8 mouse cellular contexts compared by ENCODE assay signal in the genomic region with DNA sequence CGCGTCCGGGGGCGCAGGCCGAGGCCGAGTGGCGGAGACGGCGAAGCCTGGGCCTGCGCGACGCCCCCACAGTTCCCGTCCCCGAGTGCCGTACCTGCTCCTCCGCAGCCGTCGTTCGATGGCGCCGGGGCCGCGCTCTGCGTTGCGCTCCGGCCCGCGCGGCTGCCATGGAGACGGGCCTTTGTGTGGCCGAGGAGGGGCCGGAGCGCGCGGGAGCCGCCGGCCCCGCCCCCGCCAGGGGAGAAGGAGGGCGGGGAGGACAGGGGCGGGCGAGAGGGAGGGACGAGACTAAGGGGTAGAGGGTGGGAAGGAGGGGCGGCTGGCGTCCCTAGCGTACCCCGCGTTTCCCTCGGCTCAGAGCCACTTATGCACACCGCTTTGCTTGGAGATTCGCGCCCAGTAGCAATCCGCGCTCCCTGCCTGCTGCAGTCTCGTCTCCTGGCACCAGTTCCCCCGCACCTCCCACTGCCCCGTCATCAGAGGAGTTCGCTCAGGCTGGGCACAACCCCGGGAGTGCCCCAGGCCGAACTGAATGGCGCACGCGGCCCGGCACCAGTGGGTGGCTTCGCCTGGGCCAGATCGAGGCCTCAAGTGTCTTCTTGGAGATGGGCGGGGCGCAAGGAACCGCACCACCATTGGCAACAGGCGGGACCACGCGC. TPM values are rescaled to one million over a fixed set of nuclear protein-coding genes. Genes with fewer than 3 reads are reported as not detected.
DNase-seq lines count a peak whose midpoint lies in the region; ATAC-seq and TF ChIP-seq lines count a peak whose summit lies in the region.

A gene (minus strand): TSS at position 218 of the 659 bp plus-strand sequence.

- peak within 1 kb of the TSS; percentile 97 for H3K9ac ChIP-seq in forebrain, embryonic 12.5 days
- peak within 1 kb of the TSS; percentile 80 for H3K9ac ChIP-seq in heart, embryonic 15.5 days
- H3K9ac ChIP-seq in liver, embryonic 14.5 days (replicated peaks): no peak within 1 kb of the TSS; the same call in 1 of the 2 replicates
- H3K9ac ChIP-seq in neural tube, embryonic 12.5 days: peak within 1 kb of the TSS; percentile 96

- peak within 1 kb of the TSS; percentile 89 for H3K4me3 ChIP-seq in E14TG2a.4 (replicated peaks; ENCODE audit: low read length)
- H3K4me3 ChIP-seq in forebrain, embryonic 12.5 days (replicated peaks): peak within 1 kb of the TSS; percentile 85
- H3K4me3 ChIP-seq in heart, embryonic 15.5 days: peak within 1 kb of the TSS; percentile 79
- H3K4me3 ChIP-seq in liver, embryonic 14.5 days (ENCODE audit: insufficient read depth in 1 of 2, low read depth in 2 of 2, low read length in 2 of 2): peak within 1 kb of the TSS; percentile 51 to 55
- peak within 1 kb of the TSS; percentile 83 for H3K4me3 ChIP-seq in neural tube, embryonic 12.5 days

- peak; percentile 97 for DNase-seq in brain, embryonic 14.5 days (ENCODE audit: low read depth)
- peak; percentile 91 for DNase-seq in kidney, postnatal 14 days
- DNase-seq in liver, embryonic 14.5 days (ENCODE audit: low read depth in 3 of 3, low spot score in 3 of 3): no peak
- peak; percentile 43 for DNase-seq in urinary bladder, postnatal 10 days (ENCODE audit: low spot score)

- H3K4me1 ChIP-seq in E14TG2a.4 (replicated peaks; ENCODE audit: low read depth, low read length): peaks cover 93% of the 10 kb centered on the region
- H3K4me1 ChIP-seq in forebrain, embryonic 12.5 days: peaks cover 81% of the 10 kb centered on the region
- H3K4me1 ChIP-seq in heart, embryonic 15.5 days (replicated peaks): peaks cover 60% of the 10 kb centered on the region
- H3K4me1 ChIP-seq in liver, embryonic 14.5 days (replicated peaks; ENCODE audit: control insufficient read depth in 2 of 2, insufficient read depth in 2 of 2, low read length in 1 of 2): peaks cover 7 to 32% of the 10 kb centered on the region in 2 experiments
- peaks cover 46% of the 10 kb centered on the region for H3K4me1 ChIP-seq in neural tube, embryonic 12.5 days

- under 1% methylated on average over 63 of the region's 72 CpGs for WGBS in forebrain, embryonic 12.5 days
- under 1% methylated on average over 59 of the region's 72 CpGs for whole genome bisulfite sequencing in heart, embryonic 15.5 days
- WGBS in liver, embryonic 14.5 days (ENCODE audit: insufficient replicate concordance): under 1% methylated on average over 68 of the region's 72 CpGs
- WGBS in neural tube, embryonic 12.5 days: under 1% methylated on average over 71 of the region's 72 CpGs

- no peaks in the 10 kb centered on the region for H3K9me3 ChIP-seq in E14TG2a.4 (ENCODE audit: low read length)
- no peaks in the 10 kb centered on the region for H3K9me3 ChIP-seq in forebrain, embryonic 12.5 days
- no peaks in the 10 kb centered on the region for H3K9me3 ChIP-seq in heart, embryonic 15.5 days (replicated peaks)
- no peaks in the 10 kb centered on the region for H3K9me3 ChIP-seq in liver, embryonic 14.5 days (ENCODE audit: control insufficient read depth, low read length)
- no peaks in the 10 kb centered on the region for H3K9me3 ChIP-seq in neural tube, embryonic 12.5 days

- H3K27me3 ChIP-seq in E14TG2a.4 (ENCODE audit: insufficient read depth, low read length): no peaks in the 10 kb centered on the region
- H3K27me3 ChIP-seq in forebrain, embryonic 12.5 days: no peaks in the 10 kb centered on the region
- no peaks in the 10 kb centered on the region for H3K27me3 ChIP-seq in heart, embryonic 15.5 days
- peaks cover 21% of the 10 kb centered on the region for H3K27me3 ChIP-seq in liver, embryonic 14.5 days (ENCODE audit: control insufficient read depth, insufficient read depth, low read length)
- no peaks in the 10 kb centered on the region for H3K27me3 ChIP-seq in neural tube, embryonic 12.5 days (replicated peaks)

- peak within 1 kb of the TSS; percentile 92 for H3K4me2 ChIP-seq in forebrain, embryonic 12.5 days
- H3K4me2 ChIP-seq in heart, embryonic 15.5 days: peak within 1 kb of the TSS; percentile 94
- H3K4me2 ChIP-seq in liver, embryonic 14.5 days (ENCODE audit: low read depth): peak within 1 kb of the TSS; percentile 44
- H3K4me2 ChIP-seq in neural tube, embryonic 12.5 days (replicated peaks): peak within 1 kb of the TSS; percentile 89

- peak; percentile 87 for ATAC-seq in forebrain, embryonic 12.5 days (ENCODE audit: low FRiP score)
- peak; percentile 81 for ATAC-seq in heart, embryonic 15.5 days (replicated peaks; ENCODE audit: insufficient number of reproducible peaks, insufficient read depth, low FRiP score, low read depth)
- ATAC-seq in liver, embryonic 14.5 days (ENCODE audit: insufficient read depth): peak; percentile 59; the same call in 1 of the 2 replicates
- peak; percentile 85 for ATAC-seq in neural tube, embryonic 12.5 days (ENCODE audit: low FRiP score, low read depth)

- no peak for TF ChIP-seq EP300 in liver, embryonic 14.5 days (IDR thresholded peaks at IDR 0.05; ENCODE audit: low read depth)

- peak within 1 kb of the TSS; percentile 97 for H3K27ac ChIP-seq in forebrain, embryonic 12.5 days
- peak within 1 kb of the TSS; percentile 92 for H3K27ac ChIP-seq in heart, embryonic 15.5 days
- no peak within 1 kb of the TSS for H3K27ac ChIP-seq in liver, embryonic 14.5 days
- H3K27ac ChIP-seq in neural tube, embryonic 12.5 days: peak within 1 kb of the TSS; percentile 84

- no peak for TF ChIP-seq CTCF in E14TG2a.4 (conservative IDR thresholded peaks at IDR 0.05; ENCODE audit: low read length)
- no peak for TF ChIP-seq CTCF in brain, embryonic 14.5 days (IDR thresholded peaks at IDR 0.05; ENCODE audit: borderline replicate concordance, extremely low read depth, insufficient read depth, insufficient read length)
- no peak for TF ChIP-seq CTCF in liver, embryonic 14.5 days (IDR thresholded peaks at IDR 0.05; ENCODE audit: low read depth)

- peaks cover 17% of the 10 kb centered on the region for H3K36me3 ChIP-seq in E14TG2a.4 (ENCODE audit: insufficient read depth, low read length)
- peaks cover 13% of the 10 kb centered on the region for H3K36me3 ChIP-seq in forebrain, embryonic 12.5 days (replicated peaks)
- H3K36me3 ChIP-seq in heart, embryonic 15.5 days: no peaks in the 10 kb centered on the region; the same call in 1 of the 2 replicates
- no peaks in the 10 kb centered on the region for H3K36me3 ChIP-seq in liver, embryonic 14.5 days (replicated peaks; ENCODE audit: control insufficient read depth, insufficient read depth, low read depth)
- peaks cover 14% of the 10 kb centered on the region for H3K36me3 ChIP-seq in neural tube, embryonic 12.5 days

- TF ChIP-seq POLR2A in brain, embryonic 14.5 days (IDR thresholded peaks at IDR 0.05; ENCODE audit: borderline replicate concordance, extremely low read depth, insufficient read depth, insufficient read length, poor library complexity, severe bottlenecking): peak; percentile 83

RNA-seq across cellular contexts. Expression of the gene that starts here (rescaled TPM):
- 194 and 213 TPM in 2 replicates for polyA plus RNA-seq in brain, embryonic 14.5 days (2012; rRNA removed)
- 174 and 182 TPM in 2 replicates for polyA plus RNA-seq in forebrain, embryonic 12.5 days (2016; fragmentation: Nextera tagmentation; extraction: Ambion mirVana)
- 76.5 and 109 TPM in 2 replicates for polyA plus RNA-seq in heart, embryonic 15.5 days (2015; fragmentation: Nextera tagmentation; extraction: Ambion mirVana)
- 21.6 and 23.7 TPM in 2 replicates for polyA plus RNA-seq in liver, embryonic 14.5 days (2012; rRNA removed)
- 16.4 and 18.3 TPM in 2 replicates for polyA plus RNA-seq in liver, embryonic 14.5 days (2014; fragmentation: Nextera tagmentation; extraction: Ambion mirVana)
- polyA plus RNA-seq in neural tube, embryonic 12.5 days (2016; fragmentation: Nextera tagmentation; extraction: Ambion mirVana): 123 and 126 TPM in 2 replicates

Comparison
In these comparisons a context has a peak if more than half of its experiments do, and no peak if none do; other contexts are left out.
1. DNase-seq: peak in brain, embryonic 14.5 days (single experiment), kidney, postnatal 14 days (single experiment) and urinary bladder, postnatal 10 days (single experiment); none in liver, embryonic 14.5 days (0 of 3).
2. H3K4me2 ChIP-seq: peak in every context shown above with its lines; median percentile 94 in heart, embryonic 15.5 days; 92 in forebrain, embryonic 12.5 days; 89 in neural tube, embryonic 12.5 days; 44 in liver, embryonic 14.5 days.
3. Peak in every context shown above with its lines, with median percentiles within 50 percentile points of each other: H3K4me3 ChIP-seq and ATAC-seq.